In the genomic region with DNA sequence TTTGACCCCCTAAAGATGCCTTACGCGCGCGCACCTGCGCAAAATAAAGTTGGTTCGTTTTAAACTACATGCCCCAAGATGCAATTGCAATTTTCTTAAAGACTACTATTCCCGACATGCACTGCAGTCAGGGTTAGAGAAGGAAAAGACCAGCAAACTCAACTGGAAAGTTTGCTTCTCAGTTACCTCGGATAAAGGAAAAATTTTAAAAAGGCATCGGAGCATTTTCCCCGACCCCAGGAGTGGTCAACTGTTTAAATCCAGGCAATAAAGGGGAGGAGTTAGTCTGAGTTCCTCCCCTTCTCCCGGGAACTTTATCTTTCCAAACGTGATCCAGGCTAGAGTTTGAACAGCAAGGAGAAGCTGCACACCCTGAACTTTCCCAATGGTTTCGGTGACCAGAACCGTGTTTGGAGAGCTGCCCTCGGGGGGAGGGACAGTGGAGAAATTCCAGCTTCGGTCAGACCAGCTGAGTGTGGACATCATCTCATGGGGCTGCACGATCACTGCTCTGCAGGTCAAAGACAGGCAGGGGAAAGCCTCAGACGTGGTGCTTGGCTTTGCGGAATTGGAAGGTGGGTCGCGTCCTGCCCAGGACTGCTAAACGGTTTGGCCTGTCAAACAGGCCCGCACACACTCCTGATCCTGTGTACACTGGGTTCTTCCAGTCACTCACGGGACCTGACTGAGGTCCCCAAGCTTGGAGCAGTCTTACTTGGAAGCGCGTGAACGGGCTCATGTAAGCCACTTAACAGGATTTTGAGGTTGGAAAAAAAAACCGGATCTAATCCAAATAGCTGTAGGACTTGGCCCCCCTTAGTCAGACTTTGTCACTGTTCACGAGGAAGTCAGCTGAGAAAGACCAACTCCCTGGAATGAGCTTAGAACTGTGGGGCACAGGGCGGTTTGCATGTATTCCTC, we compare ENCODE assay signal across 9 mouse cellular contexts. TPM values are rescaled to one million over a fixed set of nuclear protein-coding genes. Genes with fewer than 3 reads are reported as not detected.
DNase-seq lines count a peak whose midpoint lies in the region; ATAC-seq and TF ChIP-seq lines count a peak whose summit lies in the region.
"Had no signal": no experiment of that assay in that cellular context is flagged by ENCODE, and none has a peak within 500 bp of the region (broad histone marks: within the 10 kb centered on the region; RNA-seq: fewer than 3 reads in every experiment).

Gene Galm, plus strand, starts transcription at position 141 of the 921 bp plus-strand sequence.

- peak within 1 kb of the TSS; percentile 59 for H3K4me3 ChIP-seq in embryonic facial prominence, embryonic 13.5 days
- peak within 1 kb of the TSS; percentile 55 for H3K4me3 ChIP-seq in limb, embryonic 13.5 days
- peak within 1 kb of the TSS; percentile 47 for H3K4me3 ChIP-seq in midbrain, embryonic 13.5 days (replicated peaks)
- peak within 1 kb of the TSS; percentile 64 for H3K4me3 ChIP-seq in small intestine, adult 2 months (ENCODE audit: low read depth, low read length)

- H3K36me3 ChIP-seq in embryonic facial prominence, embryonic 13.5 days, result no peaks in the 10 kb centered on the region
- H3K36me3 ChIP-seq in limb, embryonic 13.5 days, result no peaks in the 10 kb centered on the region
- no peaks in the 10 kb centered on the region for H3K36me3 ChIP-seq in midbrain, embryonic 13.5 days
- no peaks in the 10 kb centered on the region for H3K36me3 ChIP-seq in small intestine, adult 2 months (ENCODE audit: control insufficient read depth, insufficient read depth, low read length)

- H3K4me1 ChIP-seq in embryonic facial prominence, embryonic 13.5 days, result peaks cover 33% of the 10 kb centered on the region
- peaks cover 22% of the 10 kb centered on the region for H3K4me1 ChIP-seq in limb, embryonic 13.5 days
- H3K4me1 ChIP-seq in midbrain, embryonic 13.5 days (replicated peaks), result peaks cover 14% of the 10 kb centered on the region
- H3K4me1 ChIP-seq in small intestine, adult 2 months (ENCODE audit: control insufficient read depth, insufficient read depth, insufficient read length, low read length), result peaks cover 9% of the 10 kb centered on the region

- TF ChIP-seq POLR2A in small intestine, adult 2 months (IDR thresholded peaks at IDR 0.05; ENCODE audit: low read depth, low read length), result no peak; the same call in 1 of the 2 replicates

- H3K27ac ChIP-seq in embryonic facial prominence, embryonic 13.5 days, result peak within 1 kb of the TSS; percentile 85
- H3K27ac ChIP-seq in limb, embryonic 13.5 days, result peak within 1 kb of the TSS; percentile 72
- H3K27ac ChIP-seq in midbrain, embryonic 13.5 days, result no peak within 1 kb of the TSS
- H3K27ac ChIP-seq in small intestine, adult 2 months (ENCODE audit: insufficient read depth, low read depth, low read length), result peak within 1 kb of the TSS; percentile 99

- peak; percentile 36 to 50 for DNase-seq in urinary bladder, adult 18-20 months (ENCODE audit: low spot score in 2 of 2)
- DNase-seq in urinary bladder, postnatal 10 days (ENCODE audit: low spot score), result no peak
- DNase-seq in heart, adult 8-10 months (ENCODE audit: low spot score), result peak; percentile 77
- DNase-seq in kidney, adult 18-20 months, result peak; percentile 80

- peak within 1 kb of the TSS; percentile 80 for H3K4me2 ChIP-seq in embryonic facial prominence, embryonic 13.5 days
- peak within 1 kb of the TSS; percentile 82 for H3K4me2 ChIP-seq in limb, embryonic 13.5 days (replicated peaks)
- H3K4me2 ChIP-seq in midbrain, embryonic 13.5 days (replicated peaks), result peak within 1 kb of the TSS; percentile 75

- peak; percentile 67; the same call in 1 of the 2 replicates for ATAC-seq in embryonic facial prominence, embryonic 13.5 days (ENCODE audit: insufficient number of reproducible peaks, insufficient read depth, low FRiP score, low TSS enrichment, low read depth)
- ATAC-seq in limb, embryonic 13.5 days (ENCODE audit: low FRiP score, low read depth), result peak; percentile 88
- ATAC-seq in midbrain, embryonic 13.5 days, result peak; percentile 78

- H3K27me3 ChIP-seq in embryonic facial prominence, embryonic 13.5 days, result no peaks in the 10 kb centered on the region
- H3K27me3 ChIP-seq in limb, embryonic 13.5 days, result no peaks in the 10 kb centered on the region
- H3K27me3 ChIP-seq in midbrain, embryonic 13.5 days, result peaks cover 4% of the 10 kb centered on the region; the same call in 1 of the 2 replicates
- no peaks in the 10 kb centered on the region for H3K27me3 ChIP-seq in small intestine, adult 2 months (ENCODE audit: control insufficient read depth, insufficient read depth, low read length)
- H3K27me3 ChIP-seq: CH12.LX had no signal

- TF ChIP-seq CTCF in small intestine, adult 2 months (IDR thresholded peaks at IDR 0.05; ENCODE audit: extremely low read depth, insufficient read length, insufficient replicate concordance, low read depth, low read length), result no peak

- no peaks in the 10 kb centered on the region for H3K9me3 ChIP-seq in embryonic facial prominence, embryonic 13.5 days
- no peaks in the 10 kb centered on the region for H3K9me3 ChIP-seq in limb, embryonic 13.5 days
- no peaks in the 10 kb centered on the region for H3K9me3 ChIP-seq in midbrain, embryonic 13.5 days

- 3% methylated on average over 30 of the region's 30 CpGs for WGBS in embryonic facial prominence, embryonic 13.5 days
- 7% methylated on average over 30 of the region's 30 CpGs for WGBS in limb, embryonic 13.5 days
- WGBS in midbrain, embryonic 13.5 days, result 3% methylated on average over 30 of the region's 30 CpGs
- WGBS in small intestine, adult 2 months, result 2% methylated on average over 30 of the region's 30 CpGs

- H3K9ac ChIP-seq in embryonic facial prominence, embryonic 13.5 days, result peak within 1 kb of the TSS; percentile 74
- H3K9ac ChIP-seq in limb, embryonic 13.5 days, result peak within 1 kb of the TSS; percentile 72
- H3K9ac ChIP-seq in midbrain, embryonic 13.5 days (replicated peaks), result peak within 1 kb of the TSS; percentile 64

RNA-seq across cellular contexts. Expression of gene Galm, which starts in this region (rescaled TPM):
- polyA plus RNA-seq in embryonic facial prominence, embryonic 13.5 days (2015; fragmentation: Nextera tagmentation; extraction: Ambion mirVana), result 20.0 and 23.7 TPM in 2 replicates
- 10 to 100 TPM; 17.8 to 21.2 (median 19.7) TPM for total RNA-seq in heart, adult 8-10 months (2022)
- polyA plus RNA-seq in limb, embryonic 13.5 days (2015; fragmentation: Nextera tagmentation; extraction: Ambion mirVana), result 15.5 and 17.2 TPM in 2 replicates
- 2.5 and 2.6 TPM in 2 replicates for polyA plus RNA-seq in midbrain, embryonic 13.5 days (2015; fragmentation: Nextera tagmentation; extraction: Ambion mirVana)
- polyA plus RNA-seq in small intestine, adult 2 months (2012; rRNA removed), result 24.1 and 67.4 TPM in 2 replicates
